Mouse (Mus musculus) retina, embryonic 14.5 days (tissue): ENCODE results near the gene Usp4.
"Not testable (repeated sequence)": the region's sequence is repeated elsewhere in the genome, so short reads cannot be mapped to it uniquely, and the experiment has no call there.

Experiments
- DNase-seq: peaks from one replicate; pipeline ENCODE4 v3.0.0-alpha.2; 2015; ENCODE audit warnings: low spot score

Gene Usp4

GRCm38 (mm10) chr9:108347540-108348289 is at the start of gene Usp4:
Gene Usp4, plus strand, starts transcription at chr9:108347853.
- peak; percentile 93 for DNase-seq

DNA sequence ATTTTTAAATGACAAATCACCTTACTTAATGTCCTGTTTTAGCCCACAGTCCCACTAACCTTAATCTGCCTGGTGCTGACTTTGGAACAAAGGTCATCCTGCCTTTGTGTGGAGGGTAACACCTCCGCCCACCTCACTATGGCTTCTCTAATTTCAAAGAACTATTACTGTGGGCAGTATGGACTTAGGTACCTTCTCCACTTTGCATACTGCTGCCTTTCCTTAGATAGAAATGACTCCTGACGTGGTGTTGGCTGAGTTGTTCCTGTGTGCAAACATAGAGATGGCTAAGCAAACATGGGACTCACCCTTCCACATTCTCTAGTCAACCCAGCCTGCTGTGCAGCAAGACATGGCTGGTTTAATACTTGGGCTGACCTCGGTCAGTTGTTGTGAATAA is 45.8 kb upstream of the Usp4 start:
- no peak for DNase-seq

DNA sequence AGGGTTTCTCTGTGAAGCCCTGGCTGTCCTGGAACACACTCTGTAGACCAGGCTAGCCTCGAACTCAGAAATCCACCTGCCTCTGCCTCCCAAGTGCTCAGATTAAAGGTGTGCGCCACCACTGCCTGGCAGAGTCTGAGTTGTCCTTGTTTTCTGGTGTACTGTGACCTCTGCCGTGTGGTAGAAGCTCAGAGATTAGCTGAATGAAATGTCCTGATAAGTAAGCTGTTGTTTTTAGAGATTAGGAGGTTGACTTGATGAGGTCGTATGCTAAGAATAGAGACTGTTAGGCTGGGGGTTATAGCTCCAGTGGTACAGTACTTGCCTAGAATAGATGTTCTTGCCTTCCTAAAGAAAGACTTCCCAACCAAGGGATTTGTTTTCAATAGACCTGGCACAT is 42.9 kb upstream of the Usp4 start:
- no peak for DNase-seq

GRCm38 (mm10) chr9:108305170-108305569 is 42.5 kb upstream of the Usp4 start:
- DNase-seq = no peak

DNA sequence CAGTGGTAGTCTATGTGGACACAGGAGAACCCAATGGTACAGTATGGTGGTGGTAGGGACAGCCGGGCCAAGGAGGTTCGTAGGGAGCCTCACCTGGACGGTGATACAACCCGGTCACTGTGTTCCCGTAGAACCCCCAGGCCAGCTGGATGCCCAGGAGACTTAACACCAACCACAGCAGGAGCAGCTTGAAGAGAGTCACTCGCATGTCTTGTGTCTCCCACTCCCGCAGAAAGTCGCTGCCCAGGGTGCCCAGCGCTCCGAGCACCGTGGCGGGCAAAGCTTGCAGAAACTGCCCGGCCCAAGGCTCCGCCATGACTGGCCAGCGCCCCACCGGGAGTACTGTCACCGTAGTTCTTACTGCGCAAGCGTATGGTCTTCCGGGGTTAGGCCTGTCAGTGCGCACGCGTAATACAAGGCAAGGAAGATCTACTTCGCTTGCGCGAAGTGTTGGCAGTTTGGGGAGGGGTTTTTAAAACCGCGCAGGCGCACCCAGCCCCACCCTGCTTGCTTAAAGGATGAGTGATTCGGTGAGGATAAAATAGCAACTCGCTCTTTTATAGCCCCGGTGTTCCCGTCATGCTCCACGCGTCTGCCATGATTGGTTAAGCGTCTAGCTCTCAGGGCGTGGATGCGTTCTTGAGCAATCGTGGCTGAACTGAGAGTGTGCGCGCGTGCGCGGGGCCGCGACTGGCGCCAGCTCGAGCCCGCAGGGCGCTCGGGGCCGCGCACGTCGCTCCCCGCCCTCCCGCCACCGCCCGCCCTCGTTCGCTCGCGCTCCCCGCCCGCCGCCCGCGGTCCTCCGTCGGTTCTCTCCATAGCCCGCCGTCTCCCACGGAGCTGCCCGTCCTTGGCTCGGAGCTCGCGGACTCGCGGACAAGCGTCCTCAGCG is 41.8 kb upstream of the Usp4 start, which contains the start of the genes Rhoa and Tcta:
Gene Rhoa, plus strand, starts transcription at position 501 of the 892 bp plus-strand sequence.
Gene Tcta, minus strand, starts transcription at position 532 of the 892 bp plus-strand sequence.
- DNase-seq = peak; percentile 99

GRCm38 (mm10) chr9:108306571-108306980 is 41.1 kb upstream of the Usp4 start:
- peak; percentile 79 for DNase-seq

DNA sequence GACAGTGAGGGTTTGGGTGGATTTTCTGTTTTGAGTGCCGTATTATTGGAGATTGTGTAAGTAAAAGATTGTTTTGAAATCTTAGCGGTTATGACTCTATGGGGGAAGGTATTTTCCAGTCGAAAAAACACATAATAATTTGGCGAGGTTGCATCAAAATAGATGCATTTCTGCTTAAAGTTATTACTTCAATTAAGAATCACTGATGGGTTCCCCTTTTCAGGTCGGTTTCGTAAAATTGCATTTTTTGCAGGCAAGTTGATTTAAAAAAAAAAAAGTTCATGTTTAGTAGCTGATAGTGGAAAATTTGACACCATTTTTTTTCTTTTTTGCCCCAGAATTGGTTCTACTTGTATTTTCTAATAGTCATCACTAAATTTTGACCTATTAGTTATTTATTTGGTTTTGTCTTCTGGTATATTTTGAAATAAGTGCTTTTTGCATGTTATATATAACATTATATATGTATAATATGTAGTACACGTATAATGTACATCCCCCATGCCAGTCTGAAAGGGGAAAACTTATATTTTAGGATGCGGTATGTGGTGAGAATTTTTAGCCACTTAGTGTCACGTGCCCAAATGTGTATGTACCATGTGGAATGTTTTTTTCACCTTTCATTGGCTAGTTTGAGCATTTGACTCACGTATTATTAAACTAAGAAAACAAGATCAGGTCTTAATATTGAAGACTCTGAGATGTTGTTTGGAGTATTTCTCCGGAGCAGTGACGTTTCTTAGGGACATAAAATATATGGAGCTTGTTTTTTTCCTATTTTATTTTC is 40.4 kb upstream of the Usp4 start:
- no peak for DNase-seq

DNA sequence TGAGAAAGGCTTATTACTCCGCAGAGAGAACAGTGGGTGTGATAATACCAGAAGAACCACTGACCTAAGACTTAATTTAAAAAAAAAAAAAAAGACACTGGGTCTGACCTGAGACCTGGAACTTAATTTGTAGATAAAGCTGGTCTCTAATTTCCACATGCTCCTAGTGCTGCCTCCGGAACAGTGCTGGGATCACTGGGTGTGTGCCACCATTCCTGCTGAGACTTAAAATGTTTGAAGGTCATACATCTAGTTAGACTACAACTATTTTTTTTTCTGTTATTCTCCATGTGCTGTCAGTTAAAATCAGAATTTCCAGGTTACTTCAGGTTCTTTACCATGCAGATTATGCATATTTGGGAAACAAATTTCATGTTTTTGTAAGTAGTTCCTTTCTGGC is 39.5 kb upstream of the Usp4 start:
- DNase-seq = no peak

DNA sequence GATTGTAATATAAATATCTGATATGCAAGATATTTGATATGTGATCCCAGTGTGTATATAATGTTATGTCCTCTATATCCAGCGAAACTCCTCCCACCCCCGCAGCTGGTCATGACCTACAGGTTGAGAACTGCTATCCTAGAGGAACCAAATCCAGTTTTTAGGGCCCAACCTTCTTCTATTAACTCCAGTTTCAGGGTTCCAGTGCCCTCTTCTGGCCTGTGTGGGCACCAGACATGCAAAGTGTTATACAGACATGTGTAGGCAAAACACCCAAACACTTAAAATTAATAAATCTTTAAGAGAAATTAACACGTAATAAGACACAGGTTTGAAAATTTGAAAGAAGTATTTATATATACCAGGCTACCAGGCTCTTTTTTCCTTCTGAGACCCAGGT is 30.1 kb upstream of the Usp4 start:
- DNase-seq = peak; percentile 35

DNA sequence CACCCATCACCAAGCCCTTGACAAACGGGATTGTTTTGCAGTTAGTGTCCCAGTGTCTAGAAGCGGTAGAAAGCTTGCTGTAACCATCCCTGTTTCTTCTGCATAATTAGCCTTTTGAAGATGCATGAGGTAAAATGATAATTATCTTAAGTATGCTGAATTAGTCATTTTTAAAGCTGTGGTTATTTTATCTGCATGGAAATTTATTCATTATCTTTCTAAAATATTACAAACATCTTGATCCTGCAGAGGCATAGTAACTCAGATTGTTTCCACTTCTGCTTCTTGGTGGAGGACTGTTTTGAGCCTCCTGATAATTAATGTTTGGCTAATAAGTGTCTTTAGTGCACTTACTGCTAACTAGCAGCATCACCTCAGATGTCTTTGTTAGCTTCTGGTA is 29.2 kb upstream of the Usp4 start:
- no peak for DNase-seq

GRCm38 (mm10) chr9:108322054-108322453 is 25.6 kb upstream of the Usp4 start:
- DNase-seq = not testable (repeated sequence)

DNA sequence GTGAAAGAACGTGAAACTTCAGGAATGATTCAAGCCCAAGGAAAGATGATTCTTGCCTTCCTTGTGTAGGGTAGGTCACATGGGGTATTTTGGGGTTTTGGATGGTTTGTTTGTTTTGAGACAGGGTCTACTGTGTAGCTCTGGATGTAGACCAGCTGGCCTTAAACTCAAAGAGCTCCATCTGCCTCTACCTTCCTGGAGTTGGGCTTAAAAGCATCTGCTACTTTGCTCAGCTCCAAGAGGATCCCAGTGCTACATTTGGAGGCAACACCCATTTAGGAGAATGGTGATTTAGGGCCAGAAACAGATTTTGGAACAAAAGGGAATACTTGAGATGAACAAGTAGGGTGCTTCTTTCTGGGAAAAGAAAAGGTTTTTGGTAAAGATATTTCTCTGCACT is 22.9 kb upstream of the Usp4 start:
- DNase-seq = no peak

DNA sequence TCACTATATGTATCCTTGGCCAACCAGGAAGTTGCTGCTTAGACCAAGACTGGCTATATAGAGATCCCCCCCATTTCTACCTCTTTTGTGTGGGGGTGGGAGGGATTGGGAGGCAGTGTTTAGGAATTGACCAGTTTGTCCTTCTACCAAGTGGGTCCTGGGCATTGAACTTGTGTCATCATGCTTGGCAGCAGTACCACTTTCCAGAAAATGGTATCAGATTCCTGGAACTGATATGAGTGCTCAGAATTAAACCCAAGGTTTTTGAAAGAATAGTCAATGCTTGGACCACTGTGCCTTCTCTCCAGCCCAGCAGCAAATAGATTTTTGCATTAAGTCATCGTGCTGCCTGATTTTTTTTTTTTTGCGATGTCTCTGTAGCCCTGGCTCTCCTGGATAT is 21.8 kb upstream of the Usp4 start:
- no peak for DNase-seq

- no peak for DNase-seq
Observed at GRCm38 (mm10) chr9:108337848-108338550, 9.7 kb upstream of the Usp4 start.

DNA sequence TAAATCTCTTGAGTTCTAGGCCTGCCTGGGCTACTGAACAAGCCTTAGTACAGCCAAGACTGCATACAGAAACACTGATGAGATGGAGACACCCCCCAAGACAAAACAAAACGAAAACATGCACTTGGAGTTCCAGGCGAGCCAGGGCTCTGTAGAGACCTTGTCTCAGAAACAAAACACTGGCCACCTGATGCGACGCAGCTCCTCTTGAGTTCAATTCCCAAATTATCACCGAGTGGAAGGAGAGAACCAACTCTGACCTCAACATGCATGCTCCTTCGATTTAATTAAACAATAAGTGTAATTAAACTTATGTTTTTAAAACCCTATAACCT is 9.1 kb upstream of the Usp4 start:
- no peak for DNase-seq

- DNase-seq = peak; percentile 90
Observed at GRCm38 (mm10) chr9:108338886-108339781, 8.5 kb upstream of the Usp4 start, which contains the start of gene Gpx1. Gene Gpx1, plus strand, starts transcription at chr9:108338903.

- DNase-seq = no peak
Observed at GRCm38 (mm10) chr9:108339886-108340257, 7.8 kb upstream of the Usp4 start.

GRCm38 (mm10) chr9:108340258-108341138 is 7.2 kb upstream of the Usp4 start:
- DNase-seq = no peak

DNA sequence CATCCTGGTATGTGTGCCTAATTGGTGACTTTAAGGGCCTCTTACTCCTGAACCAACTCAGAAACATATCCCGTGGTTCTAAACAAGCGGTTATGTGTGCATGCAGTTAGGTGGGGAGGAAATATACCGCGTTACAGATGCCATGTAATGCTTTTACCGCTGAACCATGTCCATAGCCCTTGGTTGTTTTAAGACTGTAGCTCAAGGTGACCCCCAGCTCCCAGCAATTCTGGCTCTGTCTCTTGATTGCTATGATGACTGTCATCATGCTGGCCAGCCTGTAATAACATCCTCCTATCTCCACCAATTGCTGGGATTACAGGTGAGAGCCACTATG is 6.5 kb upstream of the Usp4 start:
- no peak for DNase-seq

- no peak for DNase-seq
Observed at GRCm38 (mm10) chr9:108341801-108342200, 5.9 kb upstream of the Usp4 start.
